Mouse (Mus musculus) cerebellum, adult 18-20 months (tissue): ENCODE results near the gene Angptl8.
A peak's percentile ranks its signal among the peaks of the same experiment; 100 is the strongest.
"Not testable (repeated sequence)": the region's sequence is repeated elsewhere in the genome, so short reads cannot be mapped to it uniquely, and the experiment has no call there.

ENCODE experiments used
- DNase-seq, 2 experiments: peaks; one replicate each; pipeline ENCODE4 v3.0.0; 2021

Angptl8 gene

DNA sequence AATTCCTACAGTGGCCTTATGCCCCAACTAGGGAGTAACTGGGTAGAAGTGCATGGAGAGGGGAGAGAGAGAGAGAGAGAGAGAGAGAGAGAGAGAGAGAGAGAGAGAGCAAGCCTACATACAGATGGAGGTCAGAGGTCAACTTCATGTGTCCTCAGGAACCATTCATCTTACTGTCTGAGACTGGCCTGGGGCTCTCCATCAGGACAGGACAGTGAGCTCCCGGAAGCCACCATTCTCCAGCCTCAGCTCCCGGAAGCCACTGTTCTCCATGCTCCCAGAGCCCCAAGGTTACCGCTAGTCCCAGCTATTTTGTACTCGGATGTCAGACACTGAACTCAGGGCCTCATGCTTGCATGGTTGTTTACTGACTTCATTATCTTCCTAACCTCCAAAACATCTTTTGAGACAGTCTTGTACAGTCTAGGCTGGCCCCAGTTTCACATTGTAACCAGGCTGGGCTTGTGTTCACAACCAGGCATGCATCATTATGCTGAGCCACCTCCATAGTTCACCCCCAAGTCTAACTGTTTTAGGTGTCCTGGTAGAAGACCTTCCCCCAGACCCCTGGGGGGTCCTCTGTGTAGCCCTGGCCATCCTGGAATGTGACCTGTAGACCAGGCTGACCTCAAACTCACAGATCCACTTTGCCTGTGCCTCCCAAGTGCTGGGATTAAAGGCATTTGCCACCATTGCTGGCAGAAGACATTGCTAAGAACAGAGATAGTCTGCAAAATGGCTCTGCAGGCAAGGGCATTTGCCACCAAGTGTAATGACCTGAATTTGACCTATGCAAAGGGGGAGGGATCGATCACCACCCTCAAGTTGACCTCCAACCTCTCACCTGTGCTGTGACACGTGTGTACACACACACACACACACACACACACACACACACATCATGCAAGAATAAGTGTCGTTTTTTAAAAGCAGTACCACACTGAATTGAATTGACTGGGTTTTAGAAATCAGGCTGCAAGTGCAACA is 14.7 kb downstream of the Angptl8 start:
- no peak for DNase-seq

DNA sequence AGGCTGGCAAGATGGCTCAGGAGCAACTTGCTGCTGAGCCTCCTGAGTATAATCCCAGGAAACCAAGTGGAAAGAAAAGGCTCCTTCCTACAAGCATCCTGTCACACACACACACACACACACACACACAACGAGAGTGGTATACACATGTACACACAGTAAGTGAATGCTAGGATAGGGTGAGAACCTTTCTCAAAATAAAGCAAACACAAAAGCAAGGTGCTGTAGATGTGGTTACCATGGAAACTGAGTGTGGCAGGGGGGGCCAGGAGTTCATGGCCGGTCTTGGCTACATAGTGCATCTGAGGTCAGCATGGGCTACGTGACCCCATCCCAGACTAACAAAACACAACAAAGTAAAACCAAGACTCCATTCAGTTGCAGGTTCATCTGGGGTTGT is 15.8 kb downstream of the Angptl8 start:
- DNase-seq: no peak

DNA sequence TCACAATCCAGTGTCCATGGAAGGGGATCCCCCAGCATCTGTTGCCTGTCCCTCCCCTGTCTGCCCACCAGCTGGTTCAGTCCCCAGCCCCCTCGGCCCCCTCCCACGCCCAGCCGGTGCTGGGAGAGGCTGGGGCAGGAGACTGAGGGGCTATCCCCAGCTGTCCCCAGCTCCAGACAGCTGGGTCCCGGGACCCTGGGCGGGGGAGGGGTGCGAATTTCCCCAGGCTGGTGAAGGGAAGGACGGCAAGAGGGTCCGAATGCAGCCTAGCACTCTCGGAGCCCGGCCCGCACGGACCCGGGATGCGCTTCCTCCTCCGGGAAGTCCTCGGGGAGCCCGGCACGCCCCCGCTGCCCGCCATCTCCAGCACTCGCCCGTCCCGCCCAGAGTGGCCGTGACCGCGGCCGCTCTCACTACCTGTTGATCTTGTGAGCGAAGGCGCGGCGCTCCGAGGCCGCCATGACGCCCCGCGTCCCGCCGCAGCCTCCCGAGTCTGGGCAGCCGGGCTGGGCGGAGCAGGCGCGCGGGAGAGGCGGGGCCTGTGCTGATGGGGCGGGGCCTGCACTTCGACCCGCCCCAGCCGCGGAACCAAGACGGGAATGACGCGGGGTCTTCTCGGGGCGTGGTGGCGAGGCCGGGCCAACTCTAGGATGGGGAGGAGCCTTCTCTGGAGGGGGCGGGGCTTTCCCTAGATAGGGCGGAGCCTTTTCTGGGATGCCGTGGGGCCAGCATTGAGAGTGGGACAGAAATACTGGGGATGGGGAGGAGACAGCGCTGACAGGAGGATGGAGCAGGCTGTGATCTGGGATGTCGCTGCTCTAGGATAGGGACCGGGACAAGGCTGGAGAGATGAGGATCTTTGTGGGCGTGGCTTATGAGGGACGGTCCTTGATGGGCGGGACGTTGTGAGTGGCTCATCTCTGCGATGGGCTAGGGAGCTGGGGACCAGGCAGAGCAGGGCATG is 17.1 kb downstream of the Angptl8 start, which contains the start of gene Dock6:
TSS of gene Dock6 (minus strand) at position 508 of the 964 bp plus-strand sequence.
- peak; percentile 47 to 64 for DNase-seq

DNA sequence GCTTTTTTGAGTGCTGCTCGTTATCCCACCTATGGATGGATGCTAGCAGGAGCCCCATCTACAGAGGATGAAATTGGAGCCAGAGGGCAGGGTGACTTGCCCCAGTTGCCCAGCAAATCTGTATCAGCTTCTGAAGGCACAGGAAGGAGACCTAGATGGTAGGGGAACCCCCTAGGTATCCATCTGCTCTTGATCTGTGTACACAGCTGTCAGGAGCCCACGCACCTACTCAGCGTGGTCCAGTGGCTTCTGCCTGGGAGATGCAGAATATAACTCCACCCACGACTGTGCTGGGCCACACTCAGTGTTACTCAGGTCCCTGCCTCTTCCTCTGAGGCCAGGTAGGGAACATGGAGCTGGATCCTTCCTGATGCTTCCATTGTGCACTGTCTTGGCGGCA is 18.7 kb downstream of the Angptl8 start:
- no peak for DNase-seq

DNA sequence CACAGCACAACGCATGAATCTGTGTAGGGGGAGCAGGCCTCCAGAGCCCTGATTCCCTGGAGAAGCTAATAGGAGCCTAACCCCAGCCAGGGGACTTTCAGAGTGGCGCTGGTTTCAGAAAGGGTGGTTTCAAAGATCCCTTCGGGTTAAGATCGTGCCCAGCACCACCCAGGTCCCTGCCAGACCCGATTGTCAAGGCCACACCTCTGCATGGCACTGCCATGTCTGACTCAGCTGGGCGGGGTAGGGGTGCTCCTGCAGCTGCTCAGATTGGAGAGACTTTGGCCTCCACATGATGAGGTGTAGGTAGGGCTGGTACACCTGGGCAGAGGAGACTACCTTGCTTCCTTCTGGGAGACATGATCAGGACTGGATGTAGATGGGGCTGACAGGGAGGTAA is 19.6 kb downstream of the Angptl8 start:
- DNase-seq: no peak

DNA sequence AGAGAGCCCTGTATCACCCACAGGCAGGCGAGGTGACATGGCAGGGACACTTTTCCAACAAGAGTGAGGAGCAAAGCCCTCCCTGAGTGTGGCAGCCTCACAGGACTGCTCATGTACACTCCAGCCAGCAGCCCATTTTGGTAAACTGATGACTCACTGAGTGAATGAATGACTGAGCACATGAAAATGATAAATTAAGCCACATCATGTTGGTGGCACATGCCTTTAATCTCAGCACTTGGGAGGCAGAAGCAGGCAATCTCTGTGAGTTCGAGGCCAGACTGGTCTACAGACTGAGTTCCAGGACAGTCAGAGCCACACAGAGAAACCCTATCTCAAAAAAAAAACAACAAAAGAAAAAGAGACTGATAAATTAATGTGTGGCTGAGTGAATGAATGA is 22.2 kb downstream of the Angptl8 start:
- DNase-seq: no peak

DNA sequence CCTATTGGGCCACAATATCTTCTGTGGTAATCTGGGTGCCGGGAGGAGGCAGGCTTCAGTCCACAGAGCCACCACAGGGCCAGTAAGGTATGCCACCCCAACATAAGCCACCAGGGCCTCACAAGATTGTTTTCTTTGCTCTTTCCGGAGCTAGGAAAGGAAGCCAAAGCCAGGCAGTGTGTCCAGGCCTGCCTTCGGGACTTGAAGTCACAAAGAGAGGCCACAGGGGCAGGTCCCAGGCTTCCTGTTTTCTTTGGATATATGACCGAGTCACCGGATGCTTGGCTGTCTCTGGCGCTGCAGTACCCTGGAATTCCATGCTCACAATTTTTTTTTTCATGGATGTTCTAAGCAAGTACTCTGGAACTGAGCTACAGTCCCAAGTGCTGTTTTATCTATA is 22.8 kb downstream of the Angptl8 start:
- no peak for DNase-seq

DNA sequence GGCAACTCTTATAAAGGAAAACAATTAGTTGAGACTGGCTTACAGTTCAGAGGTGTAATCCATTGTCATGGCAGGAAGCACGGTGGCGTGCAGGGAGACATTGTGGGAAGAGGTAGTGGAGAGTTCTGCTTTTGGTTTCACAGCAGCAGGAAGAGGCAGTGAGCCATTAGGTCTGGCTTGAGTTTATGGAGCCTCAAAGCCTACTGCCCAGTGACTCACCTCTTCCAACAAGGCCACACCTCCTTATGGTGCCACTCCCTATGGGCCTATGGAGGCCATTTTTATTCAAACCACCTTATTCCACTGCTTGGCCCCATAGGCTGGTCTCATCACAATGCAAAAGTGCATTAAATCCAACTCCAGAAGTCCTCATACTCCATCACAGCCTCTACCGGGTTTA is 24.3 kb downstream of the Angptl8 start:
- no peak for DNase-seq

DNA sequence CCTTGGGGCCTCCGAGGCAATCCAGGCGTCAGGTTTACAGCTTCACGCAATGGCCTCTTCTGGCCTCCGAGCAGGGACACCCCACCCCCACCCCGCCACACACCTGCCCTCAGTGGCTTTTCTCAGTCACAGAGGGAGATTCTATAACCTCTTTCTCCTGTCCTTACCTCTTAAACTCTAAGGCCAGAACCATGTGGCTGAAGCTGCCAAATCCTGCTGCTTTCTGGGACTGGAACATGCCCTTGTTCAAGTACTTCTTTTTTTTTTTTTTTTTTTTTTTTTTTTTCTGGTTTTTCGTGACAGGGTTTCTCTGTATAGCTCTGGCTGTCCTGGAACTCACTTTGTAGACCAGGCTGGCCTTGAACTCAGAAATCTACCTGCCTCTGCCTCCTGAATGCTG is 25.0 kb downstream of the Angptl8 start:
- not testable (repeated sequence) for DNase-seq

DNA sequence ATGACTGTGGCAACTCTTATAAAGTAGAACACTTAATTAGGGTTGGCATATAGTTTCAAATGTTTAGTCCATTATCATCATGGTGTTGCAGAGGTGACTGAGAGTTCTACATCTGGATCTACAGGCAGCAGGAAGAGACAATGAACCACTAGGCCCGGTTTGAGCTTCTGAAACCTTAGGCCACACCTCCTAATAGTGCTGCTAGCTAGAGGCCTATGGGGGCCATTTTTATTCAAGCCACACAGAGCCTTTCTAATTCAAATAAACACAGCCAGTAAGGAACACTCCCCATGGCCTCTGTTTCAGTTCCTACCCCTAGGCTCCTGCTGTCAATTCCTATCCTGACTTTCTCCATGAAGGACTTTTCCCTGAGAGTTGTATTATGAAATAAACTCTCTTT is 26.9 kb downstream of the Angptl8 start:
- DNase-seq: no peak

DNA sequence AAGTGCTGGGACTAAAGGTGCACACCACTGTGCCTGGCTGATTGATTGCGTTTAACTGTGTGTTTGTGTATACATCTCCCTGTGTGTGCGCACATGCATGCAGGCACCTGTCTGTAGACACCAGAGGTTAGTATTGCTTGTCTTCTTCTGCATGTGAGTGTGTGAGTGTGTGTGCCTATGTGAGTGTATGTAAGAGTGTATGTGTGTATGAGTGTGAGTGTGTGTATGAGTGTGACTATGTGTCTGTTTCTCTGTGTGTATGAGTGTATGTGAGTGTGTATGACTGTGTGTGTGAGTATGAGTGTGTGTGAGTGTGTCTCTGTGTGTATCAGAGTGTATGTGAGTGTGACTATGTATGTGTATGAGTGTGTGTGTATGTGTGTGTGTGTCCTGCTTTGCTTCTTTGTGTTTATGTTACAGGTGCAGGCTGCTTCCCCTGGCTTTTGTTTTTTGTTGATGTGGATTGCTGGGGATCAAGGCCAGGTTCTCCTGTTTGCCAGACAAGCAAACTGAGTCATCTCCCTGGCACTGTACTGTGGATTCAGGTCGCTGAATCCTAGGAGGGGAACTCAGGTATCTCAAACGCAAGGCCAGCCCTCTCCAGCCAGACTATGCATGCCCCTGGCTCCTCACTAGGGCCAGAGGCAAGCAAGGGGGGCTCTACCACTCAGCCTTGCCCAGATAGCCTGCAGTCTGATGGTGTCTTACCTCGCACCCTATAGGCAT is 30.5 kb downstream of the Angptl8 start:
- no peak for DNase-seq

DNA sequence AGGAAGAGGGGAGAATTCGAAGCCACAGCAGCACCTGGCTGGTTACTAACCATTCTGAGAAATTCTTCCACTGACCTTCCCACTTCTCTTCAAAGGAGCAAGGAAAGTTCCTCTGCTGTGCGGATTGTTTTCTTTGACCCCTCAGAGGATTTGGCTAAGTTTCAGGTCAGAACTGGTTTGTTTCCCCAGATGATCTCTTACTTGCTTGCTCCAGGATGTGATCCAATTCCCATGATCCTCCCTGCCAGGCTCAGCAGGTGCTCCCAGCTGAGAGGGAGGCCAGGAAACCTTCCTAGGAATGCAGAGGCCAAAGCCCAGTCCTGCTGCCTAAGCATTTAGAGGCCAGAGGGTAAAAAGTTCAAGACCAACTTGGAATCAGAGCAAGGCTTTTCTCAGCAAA is 31.3 kb downstream of the Angptl8 start:
- DNase-seq: no peak

DNA sequence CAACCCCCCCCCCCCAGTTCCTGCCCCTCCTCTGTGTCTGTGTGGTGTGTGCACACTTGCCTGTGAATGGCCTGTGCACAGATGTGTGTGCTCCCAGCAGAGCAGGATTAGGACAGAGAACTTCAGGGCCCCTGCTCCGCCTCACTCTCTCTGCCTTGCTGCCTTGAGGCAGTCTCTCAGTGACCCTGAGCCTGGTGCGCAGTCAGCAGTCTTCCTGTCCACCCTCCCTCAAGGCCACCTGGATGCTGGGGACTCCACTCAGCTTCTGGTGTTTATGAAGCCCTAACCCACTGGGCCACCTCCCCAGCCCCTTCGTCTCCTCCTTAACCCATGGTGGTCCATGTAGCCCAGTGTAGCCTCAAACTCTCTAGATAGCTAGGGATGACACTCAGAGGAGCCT is 32.4 kb downstream of the Angptl8 start:
- DNase-seq: no peak

DNA sequence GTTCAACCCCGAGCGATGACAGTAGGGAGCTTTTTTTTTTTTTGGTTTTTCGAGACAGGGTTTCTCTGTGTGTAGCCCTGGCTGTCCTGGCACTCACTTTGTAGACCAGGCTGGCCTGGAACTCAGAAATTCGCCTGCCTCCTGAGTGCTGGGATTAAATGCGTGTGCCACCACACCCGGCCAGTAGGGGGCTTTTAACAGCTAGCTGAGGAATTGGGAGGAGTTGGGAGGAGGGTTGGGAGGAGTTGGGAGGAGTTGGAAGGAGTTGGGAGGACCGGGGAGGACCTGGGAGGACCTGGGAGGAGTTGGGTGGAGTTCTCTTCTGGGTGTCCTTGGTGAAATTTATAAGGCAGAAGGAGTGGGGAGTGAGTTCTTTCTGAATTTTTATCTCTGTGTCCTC is 34.0 kb downstream of the Angptl8 start:
- DNase-seq: peak; percentile 58 to 61

DNA sequence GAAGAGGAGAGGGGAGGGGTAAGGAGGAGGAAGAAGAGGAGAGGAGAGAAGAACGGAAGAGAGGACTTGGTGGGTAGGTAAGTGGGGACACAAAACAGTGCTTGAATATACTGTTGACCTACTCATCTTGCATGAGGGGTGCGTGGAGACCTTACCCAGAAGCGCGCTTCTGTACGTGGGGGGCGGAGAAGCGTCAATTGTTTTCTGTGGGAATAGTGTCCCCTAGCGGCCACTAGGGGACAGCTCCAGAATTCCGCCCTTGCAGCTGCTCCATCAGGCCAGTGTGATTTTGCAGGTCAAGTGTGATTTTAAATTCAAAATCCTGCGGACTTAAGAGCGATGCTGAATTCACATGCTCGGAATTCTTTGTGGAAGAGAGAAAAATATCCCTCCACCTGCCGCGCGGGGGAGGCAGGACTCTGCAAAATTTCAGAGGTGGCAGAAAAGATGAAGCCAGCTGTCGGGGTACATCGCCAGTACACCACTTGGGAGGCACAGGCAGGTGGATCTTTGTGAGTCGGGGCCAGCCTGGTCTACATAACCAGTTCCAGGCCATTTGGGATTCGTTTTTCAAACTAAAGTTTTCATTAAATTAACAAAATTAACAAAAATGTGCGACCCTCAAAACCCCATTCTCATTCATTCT is 35.7 kb downstream of the Angptl8 start:
- peak; percentile 56 to 77 for DNase-seq

DNA sequence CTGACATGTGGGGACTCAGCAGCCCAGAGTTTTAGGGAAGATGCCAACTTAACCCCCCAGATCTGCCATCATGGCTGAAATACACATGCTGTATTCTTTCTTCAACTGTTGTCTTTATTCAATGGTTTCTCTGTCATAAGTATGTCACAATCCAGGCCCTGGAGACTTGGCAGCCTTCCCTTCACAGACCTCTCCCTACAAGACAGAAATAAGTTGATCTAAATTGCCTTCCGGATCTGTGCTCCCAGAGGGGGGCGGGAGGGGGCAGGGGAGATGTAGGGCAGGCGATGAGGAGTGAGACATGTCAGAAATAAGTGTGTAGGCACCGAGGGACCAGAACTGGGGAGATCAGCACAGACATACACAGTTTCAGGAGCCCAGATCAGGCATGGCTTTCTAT is 36.9 kb downstream of the Angptl8 start:
- DNase-seq: no peak

DNA sequence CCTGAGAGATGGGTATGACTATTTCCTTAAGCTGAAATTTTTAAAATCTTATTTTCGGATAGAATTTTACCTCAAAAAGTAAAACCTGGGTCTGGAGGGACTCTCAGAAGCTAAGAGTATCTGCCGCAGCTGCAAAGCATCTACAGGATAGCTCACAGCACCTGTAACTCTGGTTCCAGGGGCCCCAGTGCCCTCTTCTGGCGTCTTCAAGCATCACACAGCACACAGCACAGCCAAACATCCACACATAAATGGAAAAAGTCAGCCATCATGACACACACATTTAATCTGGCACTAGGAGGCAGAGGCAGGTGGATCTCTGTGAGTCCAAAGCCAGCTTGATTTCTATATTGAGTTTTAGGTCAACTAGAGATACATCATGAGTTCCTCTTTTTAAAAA is 41.3 kb downstream of the Angptl8 start:
- DNase-seq: no peak
